Mouse (Mus musculus) cortical plate, adult 2 months (tissue): ENCODE results near the gene Cpne5. TPM values are rescaled to one million over a fixed set of nuclear protein-coding genes. Genes with fewer than 3 reads are reported as not detected.

Experiments used
- H3K27ac ChIP-seq: fragments of 200-500 bp; 2 replicates; pipeline ENCODE4 v1.5.1; 2012; ENCODE audit warnings: low read length, control low read depth, inconsistent platforms; ENCODE audit not compliant: insufficient read depth
- H3K4me1 ChIP-seq: fragments of 200-500 bp; 2 replicates; pipeline ENCODE4 v1.6.1; 2011; ENCODE audit warnings: low read length; ENCODE audit not compliant: control insufficient read depth, insufficient read depth
- H3K4me3 ChIP-seq: fragments of 200-500 bp; 2 replicates; pipeline ENCODE4 v1.5.1; 2011; ENCODE audit warnings: mild to moderate bottlenecking, low read length, control low read depth; ENCODE audit not compliant: insufficient read depth
- CTCF ChIP-seq: fragments of 200-500 bp; IDR thresholded peaks from 2 replicates; pipeline ENCODE4 v1.5.1; 2011; ENCODE audit warnings: mild to moderate bottlenecking, control low read depth, low read length; ENCODE audit not compliant: insufficient read depth; ENCODE audit errors: extremely low read depth
- POLR2A ChIP-seq: fragments of 200-500 bp; IDR thresholded peaks from 2 replicates; pipeline ENCODE4 v1.6.1; 2011; ENCODE audit warnings: mild to moderate bottlenecking, low read length, control low read depth; ENCODE audit not compliant: insufficient read depth; ENCODE audit errors: extremely low read depth
- polyA plus RNA-seq: library from polyadenylated mRNA; depleted of rRNA; stranded (reverse); fragments of >200 nt; gene quantifications from 2 replicates; pipeline ENCODE4 v1.2.3, GENCODE M21; 2012; rRNA removed

Cpne5 gene
- 91.3 and 107 TPM in 2 replicates for polyA plus RNA-seq

GRCm38 (mm10) chr17:29237772-29238420, at the start of gene Cpne5:
Cpne5 (minus strand) TSS chr17:29238167.
- H3K27ac ChIP-seq: peak within 1 kb of the TSS; percentile 23
- peak within 1 kb of the TSS; percentile 58 for H3K4me3 ChIP-seq
- TF ChIP-seq CTCF (no peak), POLR2A (no peak)
- 0 out of 2 replicates have a peak, but pooled peaks cover 2% of the 10 kb centered on the region for H3K4me1 ChIP-seq

GRCm38 (mm10) chr17:29282216-29282952, 44.4 kb upstream of the Cpne5 start:
- H3K27ac ChIP-seq: no peak overlapping the region
- TF ChIP-seq POLR2A (no peak), CTCF (no peak)

GRCm38 (mm10) chr17:29281541-29281940, 43.6 kb upstream of the Cpne5 start:
- TF ChIP-seq CTCF (no peak), POLR2A (no peak)
- Histone ChIP-seq H3K4me3 (no peak overlapping the region), H3K4me1 (peaks cover 4% of the 10 kb centered on the region; the same call in 1 of the 2 replicates), H3K27ac (no peak overlapping the region)

More at GRCm38 (mm10) chr17:29282216-29282952, 44.4 kb upstream of the Cpne5 start:
- H3K4me3 ChIP-seq: no peak overlapping the region
- H3K4me1 ChIP-seq: peaks cover 4% of the 10 kb centered on the region; the same call in 1 of the 2 replicates

GRCm38 (mm10) chr17:29280422-29280821, 42.5 kb upstream of the Cpne5 start:
- TF ChIP-seq POLR2A (no peak), CTCF (no peak)
- H3K4me3 ChIP-seq: no peak overlapping the region
- H3K4me1 ChIP-seq: peaks cover 4% of the 10 kb centered on the region; the same call in 1 of the 2 replicates
- no peak overlapping the region for H3K27ac ChIP-seq

- no peak overlapping the region for H3K27ac ChIP-seq
- H3K4me3 ChIP-seq: no peak overlapping the region
- no peak for TF ChIP-seq POLR2A
- TF ChIP-seq CTCF: no peak
Observed at GRCm38 (mm10) chr17:29273889-29274288, 35.9 kb upstream of the Cpne5 start.

GRCm38 (mm10) chr17:29273156-29273555, 35.2 kb upstream of the Cpne5 start:
- Histone ChIP-seq H3K27ac (no peak overlapping the region), H3K4me1 (peaks cover 2% of the 10 kb centered on the region; the same call in 1 of the 2 replicates), H3K4me3 (no peak overlapping the region)
- TF ChIP-seq POLR2A: no peak
- TF ChIP-seq CTCF: no peak

More at GRCm38 (mm10) chr17:29273889-29274288, 35.9 kb upstream of the Cpne5 start:
- peaks cover 2% of the 10 kb centered on the region; the same call in 1 of the 2 replicates for H3K4me1 ChIP-seq

- Histone ChIP-seq H3K4me1 (peaks cover 2% of the 10 kb centered on the region; the same call in 1 of the 2 replicates), H3K4me3 (no peak overlapping the region), H3K27ac (no peak overlapping the region)
- no peak for TF ChIP-seq CTCF
- no peak for TF ChIP-seq POLR2A
Observed at GRCm38 (mm10) chr17:29270148-29270698, 32.3 kb upstream of the Cpne5 start.

- no peak overlapping the region for H3K27ac ChIP-seq
- H3K4me1 ChIP-seq: peaks cover 2% of the 10 kb centered on the region; the same call in 1 of the 2 replicates
- peak overlapping the region; percentile 59 for H3K4me3 ChIP-seq
- TF ChIP-seq POLR2A (no peak), CTCF (no peak)
Observed at GRCm38 (mm10) chr17:29269349-29269706, 31.4 kb upstream of the Cpne5 start.

- H3K27ac ChIP-seq: peak within 1 kb of the TSS; percentile 30; the same call in 1 of the 2 replicates
- H3K4me1 ChIP-seq: peaks cover 2% of the 10 kb centered on the region; the same call in 1 of the 2 replicates
- peak; percentile 60 for TF ChIP-seq CTCF
- TF ChIP-seq POLR2A: peak; percentile 47; the same call in 1 of the 2 replicates
- peak within 1 kb of the TSS; percentile 59 for H3K4me3 ChIP-seq
Observed at GRCm38 (mm10) chr17:29268682-29269348, 30.8 kb upstream of the Cpne5 start, which contains the start of gene BC004004. BC004004 (plus strand) TSS chr17:29268788.
